Comparison of ENCODE assay signal across 8 mouse cellular contexts in genomic region chr13:73937321-73938176, GRCm38 (mm10). TPM values are rescaled to one million over a fixed set of nuclear protein-coding genes. Genes with fewer than 3 reads are reported as not detected.
A peak's percentile ranks its signal among the peaks of the same experiment; 100 is the strongest.
DNase-seq lines count a peak whose midpoint lies in the region; ATAC-seq and TF ChIP-seq lines count a peak whose summit lies in the region.

Trip13 (minus strand) TSS chr13:73937784.
Brd9 (plus strand) TSS chr13:73937811.

- peak within 1 kb of the TSS; percentile 69 for H3K4me2 ChIP-seq in forebrain, embryonic 16.5 days (ENCODE audit: low read length)
- H3K4me2 ChIP-seq in lung, embryonic 14.5 days = peak within 1 kb of the TSS; percentile 76

- peaks cover 61% of the 10 kb centered on the region for H3K36me3 ChIP-seq in G1E (replicated peaks)
- H3K36me3 ChIP-seq in forebrain, embryonic 16.5 days (ENCODE audit: control insufficient read depth, insufficient read depth) = peaks cover 18% of the 10 kb centered on the region
- H3K36me3 ChIP-seq in lung, embryonic 14.5 days (ENCODE audit: insufficient read depth) = peaks cover 51% of the 10 kb centered on the region
- H3K36me3 ChIP-seq in thymus, adult 2 months (ENCODE audit: control insufficient read depth, insufficient read depth, low read length) = peaks cover 11% of the 10 kb centered on the region

- peaks cover 22% of the 10 kb centered on the region for H3K4me1 ChIP-seq in G1E (ENCODE audit: insufficient read depth, low read depth, low read length)
- H3K4me1 ChIP-seq in forebrain, embryonic 16.5 days (replicated peaks; ENCODE audit: control insufficient read depth, insufficient read depth, low read length) = peaks cover 14% of the 10 kb centered on the region
- no peaks in the 10 kb centered on the region for H3K4me1 ChIP-seq in lung, embryonic 14.5 days (ENCODE audit: insufficient read depth)
- H3K4me1 ChIP-seq in olfactory bulb, adult 2 months (ENCODE audit: control insufficient read depth, insufficient read depth, low read length) = peaks cover 10% of the 10 kb centered on the region
- H3K4me1 ChIP-seq in thymus, adult 2 months (replicated peaks; ENCODE audit: control insufficient read depth, insufficient read depth, low read length) = peaks cover 11% of the 10 kb centered on the region

- peak within 1 kb of the TSS; percentile 91 for H3K4me3 ChIP-seq in G1E (ENCODE audit: low read depth, low read length)
- H3K4me3 ChIP-seq in forebrain, embryonic 16.5 days (replicated peaks; ENCODE audit: low read length) = peak within 1 kb of the TSS; percentile 81
- peak within 1 kb of the TSS; percentile 84 for H3K4me3 ChIP-seq in layer of hippocampus, adult 2 months
- H3K4me3 ChIP-seq in lung, embryonic 14.5 days (ENCODE audit: low read depth, low read length) = peak within 1 kb of the TSS; percentile 80
- peak within 1 kb of the TSS; percentile 83 for H3K4me3 ChIP-seq in olfactory bulb, adult 2 months (ENCODE audit: insufficient read depth, low read depth, low read length)
- H3K4me3 ChIP-seq in thymus, adult 2 months (ENCODE audit: control insufficient read depth, insufficient read depth, low read length) = peak within 1 kb of the TSS; percentile 78

- H3K27me3 ChIP-seq in G1E (ENCODE audit: insufficient read depth, low read length) = no peaks in the 10 kb centered on the region
- no peaks in the 10 kb centered on the region for H3K27me3 ChIP-seq in forebrain, embryonic 16.5 days (replicated peaks; ENCODE audit: control insufficient read depth, insufficient read depth, low read length)
- no peaks in the 10 kb centered on the region for H3K27me3 ChIP-seq in lung, embryonic 14.5 days (ENCODE audit: insufficient read depth, low read length)
- H3K27me3 ChIP-seq in thymus, adult 2 months (ENCODE audit: control insufficient read depth, insufficient read depth, low read length) = no peaks in the 10 kb centered on the region

- H3K27ac ChIP-seq in forebrain, embryonic 16.5 days (ENCODE audit: low read length) = peak within 1 kb of the TSS; percentile 85
- peak within 1 kb of the TSS; percentile 90 for H3K27ac ChIP-seq in layer of hippocampus, adult 2 months
- peak within 1 kb of the TSS; percentile 91 for H3K27ac ChIP-seq in lung, embryonic 14.5 days (ENCODE audit: low read depth)
- peak within 1 kb of the TSS; percentile 18; the same call in 1 of the 2 replicates for H3K27ac ChIP-seq in olfactory bulb, adult 2 months (ENCODE audit: insufficient read depth, low read depth, low read length)
- peak within 1 kb of the TSS; percentile 72 for H3K27ac ChIP-seq in thymus, adult 2 months (ENCODE audit: control insufficient read depth, insufficient read depth, low read length)

- peak; percentile 88 for ATAC-seq in G1E (ENCODE audit: extremely low read depth, insufficient number of reproducible peaks, low FRiP score, poor library complexity, severe bottlenecking)
- ATAC-seq in forebrain, embryonic 16.5 days = peak; percentile 98
- peak; percentile 96 for ATAC-seq in lung, embryonic 14.5 days (ENCODE audit: insufficient read depth)

- peak; percentile 49; the same call in 1 of the 2 replicates for TF ChIP-seq POLR2A in olfactory bulb, adult 2 months (IDR thresholded peaks at IDR 0.05; ENCODE audit: insufficient read depth, low read depth, low read length)
- 0 out of 2 replicates have a peak, but pooled peaks have one; percentile 34 for TF ChIP-seq POLR2A in thymus, adult 2 months (IDR thresholded peaks at IDR 0.05; ENCODE audit: control insufficient read depth, extremely low read depth, insufficient read depth, low read length, poor library complexity)

- peak; percentile 94 for DNase-seq in G1E (ENCODE audit: low spot score)
- DNase-seq in cerebellum, adult 18-20 months = peak; percentile 91 to 93
- DNase-seq in heart, postnatal 36 days = peak; percentile 92 to 97
- DNase-seq in layer of hippocampus, adult 2 months (ENCODE audit: low spot score in 2 of 2) = peak; percentile 85 to 90
- DNase-seq in lung, embryonic 14.5 days = peak; percentile 96
- peak; percentile 94 for DNase-seq in thymus, adult 2 months

- intact Hi-C loops in heart, postnatal 36 days (cut with DNase I) = no loop called here

- no peaks in the 10 kb centered on the region for H3K9me3 ChIP-seq in G1E (replicated peaks)
- no peaks in the 10 kb centered on the region for H3K9me3 ChIP-seq in forebrain, embryonic 16.5 days (ENCODE audit: control insufficient read depth, low read length)
- H3K9me3 ChIP-seq in lung, embryonic 14.5 days (ENCODE audit: low read depth, low read length) = no peaks in the 10 kb centered on the region

- H3K9ac ChIP-seq in forebrain, embryonic 16.5 days (replicated peaks; ENCODE audit: low read depth, low read length) = peak within 1 kb of the TSS; percentile 83
- peak within 1 kb of the TSS; percentile 82 for H3K9ac ChIP-seq in lung, embryonic 14.5 days

- TF ChIP-seq CTCF in G1E (IDR thresholded peaks at IDR 0.05; ENCODE audit: low read depth, low read length) = no peak
- 0 out of 2 replicates have a peak, but pooled peaks have one; percentile 4 for TF ChIP-seq CTCF in layer of hippocampus, adult 2 months (conservative IDR thresholded peaks at IDR 0.05)
- no peak for TF ChIP-seq CTCF in lung, embryonic 14.5 days (IDR thresholded peaks at IDR 0.05; ENCODE audit: low read depth)
- no peak for TF ChIP-seq CTCF in olfactory bulb, adult 2 months (IDR thresholded peaks at IDR 0.05; ENCODE audit: insufficient read depth, low read depth, low read length)
- TF ChIP-seq CTCF in thymus, adult 2 months (IDR thresholded peaks at IDR 0.05; ENCODE audit: borderline replicate concordance, control insufficient read depth, extremely low read depth, insufficient read depth, low read length, poor library complexity) = no peak

- WGBS in forebrain, embryonic 16.5 days = under 1% methylated on average over 73 of the region's 82 CpGs
- under 1% methylated on average over 82 of the region's 82 CpGs for WGBS in lung, embryonic 14.5 days
- WGBS in olfactory bulb, adult 2 months = under 1% methylated on average over 82 of the region's 82 CpGs
- WGBS in thymus, adult 2 months = under 1% methylated on average over 82 of the region's 82 CpGs

RNA-seq across cellular contexts. Expression of gene Trip13, which starts in this region (rescaled TPM):
- 46.7 and 57.6 TPM in 2 replicates for total RNA-seq in G1E (2014; fragmentation: Nextera tagmentation)
- 48.2 and 57.7 TPM in 2 replicates for total RNA-seq in G1E (2017)
- polyA plus RNA-seq in G1E (2012) = 4.5 and 4.9 TPM in 2 replicates
- polyA plus RNA-seq in forebrain, embryonic 16.5 days (2015; fragmentation: Nextera tagmentation; extraction: Ambion mirVana) = 16.5 and 18.9 TPM in 2 replicates
- total RNA-seq in heart, postnatal 36 days (2021) = under 1 TPM; 0.33 to 0.68 TPM
- under 1 TPM; 0.49 to 0.76 TPM for total RNA-seq in layer of hippocampus, adult 2 months (2021)
- polyA plus RNA-seq in lung, embryonic 14.5 days (2014; fragmentation: Nextera tagmentation; extraction: Ambion mirVana) = 53.1 and 61.2 TPM in 2 replicates
- not detected in 2 replicates for polyA plus RNA-seq in olfactory bulb, adult 2 months (2012; ENCODE audit: insufficient read depth, insufficient read length, low replicate concordance, missing spikeins)
- polyA plus RNA-seq in thymus, adult 2 months (2012; rRNA removed) = 3.7 and 4.9 TPM in 2 replicates

RNA-seq across cellular contexts. Expression of gene Brd9, which starts in this region (rescaled TPM):
- total RNA-seq in G1E (2014; fragmentation: Nextera tagmentation) (33.0 and 41.3 TPM in 2 replicates), G1E (2017) (48.2 and 51.3 TPM in 2 replicates)
- polyA plus RNA-seq in G1E (2012) = 9.2 and 9.9 TPM in 2 replicates
- 102 and 104 TPM in 2 replicates for polyA plus RNA-seq in forebrain, embryonic 16.5 days (2015; fragmentation: Nextera tagmentation; extraction: Ambion mirVana)
- total RNA-seq in heart, postnatal 36 days (2021) = 10 to 100 TPM; 20.6 to 23.6 TPM
- total RNA-seq in layer of hippocampus, adult 2 months (2021) = 100 to 1,000 TPM; 114 to 139 TPM
- 47.9 and 53.2 TPM in 2 replicates for polyA plus RNA-seq in lung, embryonic 14.5 days (2014; fragmentation: Nextera tagmentation; extraction: Ambion mirVana)
- polyA plus RNA-seq in olfactory bulb, adult 2 months (2012; ENCODE audit: insufficient read depth, insufficient read length, low replicate concordance, missing spikeins) = 428 TPM in 1 of 2 replicates, not detected in the other
- 51.8 and 60.6 TPM in 2 replicates for polyA plus RNA-seq in thymus, adult 2 months (2012; rRNA removed)

Comparison
In these comparisons a context has a peak if more than half of its experiments do, and no peak if none do; other contexts are left out.
1. Peak in every context shown above with its lines: DNase-seq, ATAC-seq, H3K4me3 ChIP-seq and H3K27ac ChIP-seq.
2. RNA of gene Trip13 (total RNA-seq): 46.7 to 57.7 TPM in G1E; 0.49 to 0.76 TPM in layer of hippocampus, adult 2 months and 0.33 to 0.68 TPM in heart, postnatal 36 days; every median in the first group is over 10 times any median in the second.
3. H3K27ac ChIP-seq: peak in every context shown above with its lines; median percentile 91 in lung, embryonic 14.5 days; 90 in layer of hippocampus, adult 2 months; 85 in forebrain, embryonic 16.5 days; 72 in thymus, adult 2 months; 18 in olfactory bulb, adult 2 months.